Mouse (Mus musculus): ENCODE results near the gene Myoz2. TPM values are rescaled to one million over a fixed set of nuclear protein-coding genes. Genes with fewer than 3 reads are reported as not detected.

Gene Myoz2
- polyA plus RNA-seq, 1 experiment: 13.5 TPM

GRCm38 (mm10) chr3:122975363-122975762, 59.5 kb downstream of the Myoz2 start:
- DNase-seq: no peak
- Histone ChIP-seq H3K27me3 (ENCODE audit: control insufficient read depth, insufficient read depth, low read length) (no peaks in the 10 kb centered on the region), H3K4me3 (ENCODE audit: control insufficient read depth, insufficient read depth, low read length) (no peak overlapping the region), H3K4me1 (replicated peaks; ENCODE audit: control insufficient read depth, insufficient read depth, low read length) (no peaks in the 10 kb centered on the region), H3K27ac (ENCODE audit: control insufficient read depth, insufficient read depth, low read length) (no peak overlapping the region), H3K36me3 (ENCODE audit: control insufficient read depth, insufficient read depth, low read length) (no peaks in the 10 kb centered on the region)
- 86% methylated on average over 4 of the region's 4 CpGs for WGBS
- TF ChIP-seq POLR2A (IDR thresholded peaks at IDR 0.05; ENCODE audit: control insufficient read depth, extremely low read depth, insufficient read depth, low read length, poor library complexity) (no peak), CTCF (IDR thresholded peaks at IDR 0.05; ENCODE audit: borderline replicate concordance, control insufficient read depth, extremely low read depth, insufficient read depth, low read length, poor library complexity) (no peak)

- no peak overlapping the region for H3K4me3 ChIP-seq (ENCODE audit: control insufficient read depth, insufficient read depth, low read length)
- DNase-seq: no peak
- no peaks in the 10 kb centered on the region for H3K36me3 ChIP-seq (ENCODE audit: control insufficient read depth, insufficient read depth, low read length)
- TF ChIP-seq CTCF (IDR thresholded peaks at IDR 0.05; ENCODE audit: borderline replicate concordance, control insufficient read depth, extremely low read depth, insufficient read depth, low read length, poor library complexity) (no peak), POLR2A (IDR thresholded peaks at IDR 0.05; ENCODE audit: control insufficient read depth, extremely low read depth, insufficient read depth, low read length, poor library complexity) (no peak)
- 95% methylated on average over 3 of the region's 3 CpGs for WGBS
- H3K4me1 ChIP-seq (replicated peaks; ENCODE audit: control insufficient read depth, insufficient read depth, low read length): no peaks in the 10 kb centered on the region
- no peaks in the 10 kb centered on the region for H3K27me3 ChIP-seq (ENCODE audit: control insufficient read depth, insufficient read depth, low read length)
- no peak overlapping the region for H3K27ac ChIP-seq (ENCODE audit: control insufficient read depth, insufficient read depth, low read length)
Observed at GRCm38 (mm10) chr3:122974833-122975232, 60.0 kb downstream of the Myoz2 start.

- Histone ChIP-seq H3K36me3 (ENCODE audit: control insufficient read depth, insufficient read depth, low read length) (no peaks in the 10 kb centered on the region; the same call in 1 of the 2 replicates), H3K27ac (ENCODE audit: control insufficient read depth, insufficient read depth, low read length) (no peak overlapping the region), H3K4me1 (replicated peaks; ENCODE audit: control insufficient read depth, insufficient read depth, low read length) (no peaks in the 10 kb centered on the region), H3K4me3 (ENCODE audit: control insufficient read depth, insufficient read depth, low read length) (no peak overlapping the region), H3K27me3 (ENCODE audit: control insufficient read depth, insufficient read depth, low read length) (no peaks in the 10 kb centered on the region)
- WGBS: 92% methylated on average over 3 of the region's 3 CpGs
- no peak for TF ChIP-seq CTCF (IDR thresholded peaks at IDR 0.05; ENCODE audit: borderline replicate concordance, control insufficient read depth, extremely low read depth, insufficient read depth, low read length, poor library complexity)
- no peak for TF ChIP-seq POLR2A (IDR thresholded peaks at IDR 0.05; ENCODE audit: control insufficient read depth, extremely low read depth, insufficient read depth, low read length, poor library complexity)
- no peak for DNase-seq
Observed at GRCm38 (mm10) chr3:122972126-122972822, 62.5 kb downstream of the Myoz2 start.

GRCm38 (mm10) chr3:122968391-122968790, 66.4 kb downstream of the Myoz2 start:
- no peaks in the 10 kb centered on the region for H3K4me1 ChIP-seq (replicated peaks; ENCODE audit: control insufficient read depth, insufficient read depth, low read length)
- H3K4me3 ChIP-seq (ENCODE audit: control insufficient read depth, insufficient read depth, low read length): no peak overlapping the region
- no peaks in the 10 kb centered on the region; the same call in 1 of the 2 replicates for H3K36me3 ChIP-seq (ENCODE audit: control insufficient read depth, insufficient read depth, low read length)
- WGBS: 91% methylated on average over 9 of the region's 9 CpGs
- H3K27me3 ChIP-seq (ENCODE audit: control insufficient read depth, insufficient read depth, low read length): no peaks in the 10 kb centered on the region
- H3K27ac ChIP-seq (ENCODE audit: control insufficient read depth, insufficient read depth, low read length): no peak overlapping the region
- TF ChIP-seq POLR2A (IDR thresholded peaks at IDR 0.05; ENCODE audit: control insufficient read depth, extremely low read depth, insufficient read depth, low read length, poor library complexity) (no peak), CTCF (IDR thresholded peaks at IDR 0.05; ENCODE audit: borderline replicate concordance, control insufficient read depth, extremely low read depth, insufficient read depth, low read length, poor library complexity) (no peak)
- no peak for DNase-seq

- H3K4me1 ChIP-seq (replicated peaks; ENCODE audit: control insufficient read depth, insufficient read depth, low read length): no peaks in the 10 kb centered on the region
- H3K27ac ChIP-seq (ENCODE audit: control insufficient read depth, insufficient read depth, low read length): no peak overlapping the region
- no peaks in the 10 kb centered on the region; the same call in 1 of the 2 replicates for H3K36me3 ChIP-seq (ENCODE audit: control insufficient read depth, insufficient read depth, low read length)
- WGBS: 72% methylated on average over 5 of the region's 5 CpGs
- DNase-seq: no peak
- TF ChIP-seq POLR2A (IDR thresholded peaks at IDR 0.05; ENCODE audit: control insufficient read depth, extremely low read depth, insufficient read depth, low read length, poor library complexity): no peak
- no peak for TF ChIP-seq CTCF (IDR thresholded peaks at IDR 0.05; ENCODE audit: borderline replicate concordance, control insufficient read depth, extremely low read depth, insufficient read depth, low read length, poor library complexity)
- no peak overlapping the region for H3K4me3 ChIP-seq (ENCODE audit: control insufficient read depth, insufficient read depth, low read length)
- H3K27me3 ChIP-seq (ENCODE audit: control insufficient read depth, insufficient read depth, low read length): no peaks in the 10 kb centered on the region
Observed at GRCm38 (mm10) chr3:122964301-122964700, 70.5 kb downstream of the Myoz2 start.

Other genes starting within 250 kb of the Myoz2 start
- gene Fabp2, start 139.9 kb downstream of the Myoz2 start, polyA plus RNA-seq (2012; rRNA removed): 0.18 TPM in 1 of 2 replicates, not detected in the other
- not detected in 2 replicates for gene Gm10959, start 115.7 kb downstream of the Myoz2 start, polyA plus RNA-seq (2012; rRNA removed)
- gene 1810037I17Rik, start 110.8 kb downstream of the Myoz2 start, polyA plus RNA-seq (2012; rRNA removed): 27.1 and 35.8 TPM in 2 replicates
- gene Usp53, start 50.5 kb downstream of the Myoz2 start, polyA plus RNA-seq (2012; rRNA removed): 1.4 and 2.3 TPM in 2 replicates
- 6.7 and 8.7 TPM in 2 replicates for gene Synpo2, start 201.1 kb upstream of the Myoz2 start, polyA plus RNA-seq (2012; rRNA removed)
- 30.2 and 34.0 TPM in 2 replicates for gene Sec24d, start 232.4 kb upstream of the Myoz2 start, polyA plus RNA-seq (2012; rRNA removed)